Mouse (Mus musculus) cerebellum, postnatal 25 days (tissue): Measurements from ENCODE around the gene Stx5a.
"Not testable (repeated sequence)": the region's sequence is repeated elsewhere in the genome, so short reads cannot be mapped to it uniquely, and the experiment has no call there.

Source experiments
- DNase-seq, 2 experiments: peaks; one replicate each; pipeline ENCODE4 v3.0.0; 2021; ENCODE audit warnings: mixed read lengths in 2 of 2

Gene Stx5a

DNA sequence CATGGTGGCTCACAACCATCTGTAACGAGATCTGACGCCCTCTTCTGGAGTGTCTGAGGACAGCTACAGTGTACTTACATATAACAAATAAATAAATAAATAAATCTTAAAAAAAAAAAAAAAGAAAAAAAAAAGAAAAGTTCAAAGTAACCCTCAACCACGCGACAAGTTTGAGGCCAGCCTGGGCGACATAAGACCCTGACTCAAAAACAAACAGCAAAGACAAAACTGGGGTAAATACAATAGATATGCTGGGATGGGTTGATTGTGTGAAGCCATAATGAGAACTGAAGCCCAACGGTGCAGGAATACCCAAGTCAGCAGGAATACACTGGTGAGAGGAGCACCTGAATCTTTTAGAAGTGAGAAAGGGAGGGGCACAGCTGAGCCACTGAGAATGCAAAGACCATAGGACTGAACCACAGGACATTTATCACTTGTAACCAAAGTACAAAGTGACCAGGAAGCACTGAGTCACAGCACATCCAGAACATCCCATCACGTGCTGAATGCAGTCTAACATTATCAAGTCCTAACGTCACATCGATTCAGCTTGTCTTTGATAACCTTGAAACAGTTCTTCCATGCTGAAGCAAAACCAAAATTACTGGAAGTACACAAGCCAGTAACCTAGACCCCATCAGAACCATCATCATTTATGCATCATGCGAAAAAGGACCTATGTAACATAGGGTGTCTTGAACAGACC is 24.3 kb upstream of the Stx5a start:
- DNase-seq = no peak

DNA sequence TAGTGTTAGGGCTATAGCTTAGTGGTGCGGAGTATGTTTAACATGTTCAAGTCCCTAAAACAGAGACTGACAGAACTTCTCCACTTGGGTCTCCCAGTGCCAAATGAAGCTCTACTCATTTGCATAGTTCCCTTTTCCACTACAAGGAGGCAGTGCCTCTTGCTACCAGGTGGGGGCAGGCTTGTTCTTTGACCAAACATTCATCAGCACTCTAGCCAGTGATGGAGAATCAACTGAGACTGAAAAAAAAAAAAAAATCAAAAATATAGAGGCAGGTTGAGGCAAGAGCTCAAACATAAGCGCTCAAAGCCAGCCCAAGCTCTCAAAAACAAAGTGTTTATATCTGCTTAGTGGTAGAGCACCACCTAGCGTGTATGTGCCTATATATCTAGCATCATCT is 22.9 kb upstream of the Stx5a start:
- DNase-seq = peak; percentile 58 to 73

- DNase-seq = not testable (repeated sequence)
These were observed 22.2 kb upstream of the Stx5a start for GRCm38 (mm10) chr19:8719037-8719436.

- no peak for DNase-seq
These were observed 19.8 kb upstream of the Stx5a start for GRCm38 (mm10) chr19:8721378-8721777.

- no peak for DNase-seq
These were observed 19.2 kb upstream of the Stx5a start for GRCm38 (mm10) chr19:8722021-8722420.

- no peak for DNase-seq
These were observed 18.7 kb upstream of the Stx5a start for GRCm38 (mm10) chr19:8722559-8722906.

DNA sequence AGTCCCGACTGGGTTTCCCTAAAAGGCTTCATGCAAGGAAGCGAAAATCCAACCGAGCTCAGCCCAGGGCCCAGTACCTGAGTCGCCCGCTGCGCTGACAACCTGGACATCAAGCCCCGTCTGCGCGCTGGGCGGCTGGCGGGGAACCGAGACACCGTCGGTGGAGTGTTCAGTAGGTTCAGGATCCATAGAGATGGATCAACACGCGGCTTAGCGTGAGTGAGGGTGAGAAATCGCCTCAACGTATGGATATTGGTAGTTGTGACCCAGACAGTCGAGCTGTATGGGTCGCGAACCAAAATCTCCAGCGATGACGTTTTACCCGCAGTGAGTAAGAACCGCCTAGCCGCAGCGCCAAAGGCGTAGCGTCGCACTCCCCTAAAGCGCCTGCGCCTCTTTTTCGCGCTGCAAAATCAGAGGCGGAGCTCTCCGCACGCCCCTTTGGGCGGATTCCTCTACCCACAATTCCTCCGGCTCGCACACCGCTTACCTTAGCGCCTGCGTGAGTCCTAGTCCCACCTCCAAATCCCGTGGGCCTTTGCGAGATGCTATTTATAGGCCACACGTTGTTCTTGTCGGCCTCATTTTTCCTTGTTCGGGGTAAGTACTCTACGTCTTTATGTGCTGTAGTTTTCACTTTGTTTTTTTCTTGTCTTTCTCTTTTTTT is 18.2 kb upstream of the Stx5a start, which contains the start of gene Slc3a2:
Slc3a2 (minus strand) TSS at position 463 of the 667 bp plus-strand sequence.
- DNase-seq = peak; percentile 96 to 97

DNA sequence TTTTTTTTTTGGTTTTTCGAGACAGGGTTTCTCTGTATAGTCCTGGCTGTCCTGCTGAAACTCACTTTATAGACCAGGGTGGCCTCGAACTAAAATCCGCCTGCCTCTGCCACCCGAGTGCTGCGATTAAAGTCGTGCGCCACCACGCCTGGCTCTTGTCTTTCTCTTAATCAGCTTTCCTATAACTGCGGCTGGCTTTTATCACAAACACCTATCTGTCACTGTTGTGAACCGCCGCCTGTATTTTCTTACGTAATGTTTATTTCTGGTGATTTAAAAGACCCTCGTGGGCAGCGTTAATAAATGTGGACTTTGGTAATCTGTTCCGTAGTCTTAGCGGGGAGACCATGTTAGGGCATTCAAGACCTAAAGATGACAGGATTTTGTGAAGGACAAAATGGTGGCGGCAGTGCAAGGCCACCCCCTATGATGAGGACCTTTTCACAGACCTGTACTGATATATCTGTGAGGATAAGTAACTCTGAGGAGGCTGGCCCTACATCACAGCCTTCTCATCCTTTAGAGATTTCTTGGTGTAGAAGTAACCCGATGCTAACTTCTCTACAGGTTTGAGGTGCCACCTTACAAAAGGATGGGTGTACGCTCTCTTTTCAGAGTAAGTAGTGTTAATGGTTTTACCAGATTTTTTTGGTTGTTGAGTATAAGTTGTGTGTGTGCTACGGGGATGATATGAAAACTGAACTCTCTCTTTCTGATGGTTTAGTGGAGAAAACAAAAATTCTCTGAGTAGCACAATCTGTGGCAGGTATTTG is 17.5 kb upstream of the Stx5a start:
- no peak for DNase-seq

- no peak for DNase-seq
These were observed 16.8 kb upstream of the Stx5a start for GRCm38 (mm10) chr19:8724392-8724791.

DNA sequence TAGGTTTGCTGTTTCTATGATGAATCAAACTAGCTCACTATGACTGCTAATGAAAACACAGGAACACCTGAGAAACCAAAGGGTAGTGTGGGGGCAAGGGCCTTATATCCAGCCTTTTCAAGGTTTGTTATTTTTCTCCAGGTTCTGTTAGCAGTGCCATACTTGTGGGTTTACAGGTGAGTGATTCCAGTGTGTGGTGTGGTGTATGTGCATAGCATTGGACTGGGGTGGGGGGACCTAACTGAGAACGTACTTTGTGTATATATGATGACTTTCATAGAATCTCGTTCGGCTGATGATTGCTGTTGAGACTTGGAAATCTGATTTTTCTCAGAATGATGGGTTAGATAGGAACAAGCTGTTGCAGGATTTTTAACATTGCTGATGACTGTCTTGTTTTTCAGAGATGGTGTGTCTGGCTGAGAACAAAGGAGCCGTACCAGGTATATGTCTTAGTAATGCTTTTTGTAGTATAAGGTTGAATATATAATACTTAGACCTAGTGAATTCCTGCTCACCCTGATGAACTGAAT is 16.1 kb upstream of the Stx5a start:
- no peak for DNase-seq

DNA sequence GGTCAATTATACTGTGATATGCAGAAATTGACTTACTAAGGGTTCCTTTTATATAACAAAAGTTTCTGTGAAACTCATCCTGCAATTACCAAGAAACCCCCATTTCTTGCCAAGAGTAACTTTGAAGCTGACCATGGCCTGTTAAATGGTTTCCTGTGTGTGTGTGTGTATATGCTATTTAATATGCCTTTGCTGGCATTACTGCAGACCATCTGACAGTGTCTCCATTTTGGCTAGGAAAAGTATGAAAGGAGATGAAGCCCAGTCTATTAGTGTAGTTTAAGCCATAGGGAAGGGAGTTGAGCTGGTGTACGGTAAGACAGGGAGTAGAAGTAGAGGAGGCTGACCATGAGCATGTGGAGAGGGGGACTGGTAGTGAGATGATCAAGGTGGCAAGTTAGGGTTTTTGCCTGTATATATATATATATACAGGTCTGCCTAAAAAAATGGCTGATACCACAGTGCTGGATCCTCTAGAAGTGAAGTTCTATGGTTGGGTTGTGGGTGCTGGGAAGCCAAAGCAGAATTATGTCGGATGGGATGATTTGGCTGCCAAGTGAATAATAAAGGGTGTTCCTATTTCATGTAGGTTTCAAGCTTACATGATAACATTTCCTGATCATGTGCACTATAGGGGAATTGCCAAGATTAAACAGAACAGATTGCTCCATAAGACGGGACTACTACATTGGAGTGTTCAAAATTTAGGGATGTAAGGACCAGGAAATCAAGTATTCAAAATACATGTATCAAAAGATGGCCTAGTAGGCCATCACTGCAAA is 14.4 kb upstream of the Stx5a start:
- no peak for DNase-seq

GRCm38 (mm10) chr19:8727495-8728114 is 13.6 kb upstream of the Stx5a start:
- no peak for DNase-seq

DNA sequence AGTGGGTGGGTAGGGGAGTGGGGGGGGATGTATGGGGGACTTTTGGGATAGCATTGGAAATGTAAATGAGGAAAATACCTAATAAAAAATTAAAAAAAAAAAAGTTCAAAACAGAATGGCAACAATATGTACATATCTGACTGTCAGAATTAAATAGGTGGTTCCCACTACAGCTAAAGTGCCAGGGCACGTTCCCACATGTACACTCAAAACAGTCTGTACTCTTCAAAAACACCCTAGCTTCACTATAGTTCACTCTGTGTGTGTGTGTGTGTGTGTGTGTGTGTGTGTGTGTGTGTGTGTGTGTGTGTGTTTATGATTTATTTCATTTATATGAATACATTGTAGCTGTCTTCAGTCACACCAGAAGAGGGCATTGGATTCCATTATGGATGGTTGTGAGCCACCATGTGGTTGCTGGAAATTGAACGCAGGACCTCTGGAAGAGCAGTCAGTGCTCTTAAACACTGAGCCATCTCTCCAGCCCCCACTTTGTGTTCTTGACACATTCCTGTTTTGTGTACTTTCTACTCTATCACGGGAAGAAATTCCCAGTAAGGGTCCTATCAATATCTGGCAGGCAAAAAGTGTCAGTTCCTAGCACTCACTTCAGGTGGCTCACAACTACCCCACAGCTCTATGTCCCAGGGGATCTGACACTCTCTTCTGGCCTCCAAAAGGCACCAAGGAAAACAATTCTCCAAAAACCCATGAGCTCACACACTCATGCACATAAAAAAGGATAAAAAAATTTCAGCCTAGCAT is 12.7 kb upstream of the Stx5a start:
- not testable (repeated sequence) for DNase-seq

DNA sequence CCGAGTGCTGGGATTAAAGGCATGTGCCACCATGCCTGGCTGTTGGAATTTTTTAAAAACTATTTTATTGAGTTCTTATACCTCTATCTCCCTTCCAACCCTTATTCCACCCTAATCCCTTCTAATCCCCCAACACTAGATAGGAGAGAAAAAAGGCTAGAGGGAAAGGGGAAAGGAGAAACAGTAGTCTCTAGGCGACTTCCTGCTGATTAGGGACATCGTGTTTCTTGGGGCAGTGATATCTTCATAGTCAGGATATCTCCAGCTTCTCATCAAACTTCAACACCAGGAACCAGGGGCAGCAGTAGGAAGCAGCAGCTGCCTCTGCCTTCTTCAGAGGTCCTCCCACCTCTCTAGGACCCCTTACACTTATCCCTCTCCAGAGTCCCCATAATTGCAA is 6.9 kb upstream of the Stx5a start:
- DNase-seq = no peak

GRCm38 (mm10) chr19:8735389-8736159 is 5.6 kb upstream of the Stx5a start, which contains the start of gene Wdr74:
TSS of gene Wdr74 (plus strand) at chr19:8735827.
- peak; percentile 96 to 97 for DNase-seq

DNA sequence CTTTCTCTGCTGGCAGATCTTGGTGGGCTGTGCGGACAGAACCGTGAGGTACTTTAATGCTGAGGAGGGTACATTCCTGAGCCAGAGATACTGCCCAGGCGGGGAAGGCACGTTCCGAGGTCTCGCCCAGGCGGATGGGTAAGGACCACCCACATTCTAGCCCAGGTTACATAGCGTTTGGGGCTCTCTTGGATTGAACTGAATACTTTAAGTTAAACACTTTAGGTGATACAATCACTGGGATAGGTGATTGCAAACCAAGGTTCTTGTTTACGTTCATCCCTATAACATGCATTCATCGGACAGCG is 5.1 kb upstream of the Stx5a start:
- DNase-seq = no peak

GRCm38 (mm10) chr19:8738911-8739310 is 2.3 kb upstream of the Stx5a start:
- no peak for DNase-seq

- no peak for DNase-seq
These were observed 1.6 kb upstream of the Stx5a start for GRCm38 (mm10) chr19:8739646-8740045.

GRCm38 (mm10) chr19:8740603-8741002 is 610 bp upstream of the Stx5a start, which contains the start of gene 1700092M07Rik:
TSS of gene 1700092M07Rik (plus strand) at chr19:8740718.
- DNase-seq = peak in 1 of 2 experiments; percentile 30

- no peak for DNase-seq
These were observed 963 bp downstream of the Stx5a start for GRCm38 (mm10) chr19:8742176-8742575.

DNA sequence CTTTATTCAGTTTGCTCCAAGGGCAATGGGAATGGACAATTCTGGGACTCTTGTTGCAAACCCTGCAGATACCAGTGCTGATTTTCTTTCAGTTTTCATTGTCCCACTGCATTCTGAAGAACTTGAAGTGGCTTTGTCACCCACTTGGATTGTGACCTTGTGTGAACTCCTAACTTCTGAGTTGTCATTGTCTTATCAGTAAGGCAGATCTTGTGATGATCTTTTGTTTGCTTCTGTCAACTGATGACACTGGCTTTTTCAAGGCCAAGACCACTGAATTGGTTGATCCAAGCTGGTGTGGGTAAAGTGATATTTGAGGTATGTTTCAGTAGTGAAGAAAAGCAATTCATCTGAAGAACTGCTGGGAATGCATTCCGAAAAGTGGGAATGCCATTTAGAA is 4.2 kb downstream of the Stx5a start:
- DNase-seq = no peak
